Mouse (Mus musculus) G1E (cell line): ENCODE data around the gene Vill. TPM values are rescaled to one million over a fixed set of nuclear protein-coding genes. Genes with fewer than 3 reads are reported as not detected.

Source experiments
- ATAC-seq: 2 replicates; pipeline ENCODE4 v1.8.0; 2016; ENCODE audit warnings: mild to moderate bottlenecking; ENCODE audit not compliant: insufficient number of reproducible peaks, poor library complexity, low FRiP score, severe bottlenecking; ENCODE audit errors: extremely low read depth
- DNase-seq: peaks from one replicate; pipeline ENCODE4 v3.0.0; 2012; ENCODE audit warnings: low spot score
- H3K27me3 ChIP-seq: 2 replicates; pipeline ENCODE4 v1.6.1; 2012; ENCODE audit warnings: mild to moderate bottlenecking, low read length, inconsistent platforms; ENCODE audit not compliant: insufficient read depth
- H3K36me3 ChIP-seq: replicated peaks from 2 replicates; pipeline ENCODE3; 2012; ENCODE audit warnings: mild to moderate bottlenecking, inconsistent platforms
- H3K4me1 ChIP-seq: 2 replicates; pipeline ENCODE4 v1.6.1; 2012; ENCODE audit warnings: low read depth, low read length, inconsistent platforms, mixed read lengths; ENCODE audit not compliant: insufficient read depth
- H3K4me3 ChIP-seq: 2 replicates; pipeline ENCODE4 v1.5.1; 2012; ENCODE audit warnings: low read depth, mild to moderate bottlenecking, inconsistent platforms, low read length, moderate library complexity, mixed read lengths
- H3K9me3 ChIP-seq: replicated peaks from 2 replicates; pipeline ENCODE4 v1.6.1; 2012; ENCODE audit warnings: inconsistent platforms
- CTCF ChIP-seq: IDR thresholded peaks from 2 replicates; pipeline ENCODE4 v1.5.1; 2012; ENCODE audit warnings: low read depth, low read length, inconsistent platforms, mixed read lengths
- GATA1 ChIP-seq: IDR thresholded peaks from 2 replicates; pipeline ENCODE4 v1.6.1; 2012; ENCODE audit warnings: borderline replicate concordance, low read length, inconsistent platforms, mixed read lengths
- GATA2 ChIP-seq: IDR thresholded peaks from 2 replicates; pipeline ENCODE4 v1.6.1; 2012; ENCODE audit warnings: low read depth, low read length, inconsistent platforms, borderline replicate concordance
- POLR2AphosphoS5 ChIP-seq: IDR thresholded peaks from 2 replicates; pipeline ENCODE4 v1.6.1; 2012; ENCODE audit warnings: low read depth, low read length, inconsistent platforms; ENCODE audit not compliant: insufficient replicate concordance
- TAL1 ChIP-seq: conservative IDR thresholded peaks from 2 replicates; pipeline ENCODE4 v1.6.1; 2012; ENCODE audit warnings: low read depth, low read length, inconsistent platforms, mixed read lengths
- polyA plus RNA-seq: library from polyadenylated mRNA; stranded (reverse); fragments of >175 nt; gene quantifications from 2 replicates; pipeline ENCODE4 v1.2.3, GENCODE M21; 2012
- total RNA-seq, 2 experiments: library from RNA; stranded (forward) in 1 of 2; stranded (reverse) in 1 of 2; fragments of 200-1000 nt in 1 of 2; fragments of >200 nt in 1 of 2; fragmentation: Nextera tagmentation in 1 of 2; gene quantifications; 2 replicates each; pipeline ENCODE4 v1.2.3; 2014 to 2017

Vill gene
- total and polyA plus RNA-seq, 3 experiments: not detected

GRCm38 (mm10) chr9:119120168-119120560, 67.6 kb downstream of the Vill start:
- no peak for TF ChIP-seq GATA1
- TF ChIP-seq CTCF: no peak
- no peak for TF ChIP-seq POLR2AphosphoS5
- TF ChIP-seq TAL1: no peak
- TF ChIP-seq GATA2: no peak
- DNase-seq (no peak), ATAC-seq (no peak)
- no peaks in the 10 kb centered on the region for H3K36me3 ChIP-seq
- H3K27me3 ChIP-seq: peaks cover 2% of the 10 kb centered on the region; the same call in 1 of the 2 replicates
- no peak overlapping the region for H3K4me3 ChIP-seq
- H3K9me3 ChIP-seq: peaks cover 92% of the 10 kb centered on the region
- H3K4me1 ChIP-seq: no peaks in the 10 kb centered on the region

Other genes starting within 250 kb of the Vill start
- gene Ctdspl, start 126.3 kb upstream of the Vill start, total RNA-seq (2014; fragmentation: Nextera tagmentation): not detected in 2 replicates
- 0.05 and 0.06 TPM in 2 replicates for gene Ctdspl, start 126.3 kb upstream of the Vill start, total RNA-seq (2017)
- not detected in 2 replicates for gene Ctdspl, start 126.3 kb upstream of the Vill start, polyA plus RNA-seq
- gene Plcd1, start 40.7 kb downstream of the Vill start, total RNA-seq (2014; fragmentation: Nextera tagmentation): not detected in 2 replicates
- not detected in 2 replicates for gene Plcd1, start 40.7 kb downstream of the Vill start, total RNA-seq (2017)
- gene Plcd1, start 40.7 kb downstream of the Vill start, polyA plus RNA-seq: not detected in 2 replicates
- gene Dlec1, start 49.7 kb downstream of the Vill start, total RNA-seq (2014; fragmentation: Nextera tagmentation): not detected in 2 replicates
- gene Dlec1, start 49.7 kb downstream of the Vill start, total RNA-seq (2017): not detected in 2 replicates
- not detected in 2 replicates for gene Dlec1, start 49.7 kb downstream of the Vill start, polyA plus RNA-seq
- not detected in 2 replicates for gene Acaa1b, start 104.3 kb downstream of the Vill start, total RNA-seq (2014; fragmentation: Nextera tagmentation)
- gene Acaa1b, start 104.3 kb downstream of the Vill start, total RNA-seq (2017): 0.06 TPM in 1 of 2 replicates, not detected in the other
- not detected in 2 replicates for gene Acaa1b, start 104.3 kb downstream of the Vill start, polyA plus RNA-seq
- not detected in 2 replicates for gene Gm47289, start 106.4 kb downstream of the Vill start, total RNA-seq (2014; fragmentation: Nextera tagmentation)
- gene Gm47289, start 106.4 kb downstream of the Vill start, total RNA-seq (2017): 0.11 TPM in 1 of 2 replicates, not detected in the other
- gene Gm47289, start 106.4 kb downstream of the Vill start, polyA plus RNA-seq: not detected in 2 replicates
- gene Slc22a13, start 156.3 kb downstream of the Vill start, total RNA-seq (2014; fragmentation: Nextera tagmentation): not detected in 2 replicates
- gene Slc22a13, start 156.3 kb downstream of the Vill start, total RNA-seq (2017): not detected in 2 replicates
- not detected in 2 replicates for gene Slc22a13, start 156.3 kb downstream of the Vill start, polyA plus RNA-seq